Mouse (Mus musculus) heart, adult 9 months (tissue): ENCODE measurements around the gene Atad3a.

Experiments
- DNase-seq, 2 experiments: peaks; one replicate each; pipeline ENCODE4 v3.0.0; 2022; ENCODE audit warnings: low spot score in 2 of 2

The Atad3a gene

DNA sequence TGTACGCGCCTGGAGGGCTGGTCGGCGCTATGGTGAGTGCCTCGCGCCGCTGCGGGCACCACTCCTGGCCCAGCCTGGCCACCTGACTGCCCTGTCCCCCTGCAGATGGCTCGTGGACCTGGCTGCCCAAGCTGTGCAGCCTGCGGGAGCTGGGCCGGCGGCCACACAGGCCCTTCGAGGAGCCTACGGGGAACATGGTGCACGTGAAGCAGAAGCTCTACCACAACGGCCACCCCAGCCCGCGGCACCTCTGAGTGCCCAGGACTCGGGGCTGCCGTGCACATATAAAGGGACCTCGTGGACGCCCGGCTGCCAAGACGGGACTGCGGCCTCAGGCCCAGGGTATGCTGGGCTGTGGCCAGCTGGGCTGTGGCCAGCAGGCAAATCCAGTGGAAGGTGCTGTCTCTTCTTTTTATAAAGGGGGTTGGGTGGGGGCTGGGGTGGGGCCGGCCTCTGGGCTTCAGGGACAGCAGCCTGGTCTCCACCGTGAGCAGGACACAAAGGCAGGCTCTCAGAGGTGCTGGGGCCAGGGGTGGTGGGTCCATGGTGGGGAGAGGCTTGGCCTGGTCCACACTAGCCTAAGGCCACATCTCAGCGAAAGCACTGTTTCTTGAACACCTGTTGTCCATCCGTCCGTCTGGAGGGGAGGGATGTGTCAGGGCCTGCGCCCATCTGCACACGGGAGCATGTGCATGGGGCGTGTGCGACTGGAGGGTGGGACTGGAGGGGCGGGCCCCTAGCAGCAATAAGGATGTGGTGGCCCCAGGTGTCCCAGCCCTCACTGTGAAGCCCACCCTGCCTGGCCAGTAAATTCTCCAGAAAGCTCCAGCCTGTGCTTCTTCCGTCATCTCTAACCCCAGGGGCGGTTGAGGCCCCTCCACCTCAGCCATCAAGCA is 20.9 kb downstream of the Atad3a start:
- peak in 1 of 2 experiments; percentile 11 for DNase-seq

- DNase-seq = no peak
Observed at GRCm38 (mm10) chr4:155739152-155739551, 21.7 kb downstream of the Atad3a start.

DNA sequence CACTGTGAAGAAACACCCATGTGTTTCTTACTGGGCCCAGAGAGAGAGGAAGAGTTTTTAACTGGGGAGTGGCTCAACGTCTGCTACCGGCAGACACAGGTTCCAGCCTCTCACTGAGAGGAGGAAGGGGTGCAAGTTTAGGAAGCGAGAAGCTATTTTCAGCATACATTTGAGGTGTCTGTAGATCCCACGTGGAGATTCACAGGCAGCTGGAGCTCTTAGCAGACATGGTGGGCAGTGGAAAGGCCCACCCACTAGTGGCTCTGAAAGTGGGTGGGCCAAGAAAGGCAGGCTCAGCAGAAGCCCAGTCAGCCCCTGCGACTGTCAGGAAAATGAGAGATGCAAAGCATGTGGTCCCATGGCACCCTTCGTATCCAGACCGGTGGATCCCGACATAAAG is 22.6 kb downstream of the Atad3a start:
- DNase-seq = no peak

DNA sequence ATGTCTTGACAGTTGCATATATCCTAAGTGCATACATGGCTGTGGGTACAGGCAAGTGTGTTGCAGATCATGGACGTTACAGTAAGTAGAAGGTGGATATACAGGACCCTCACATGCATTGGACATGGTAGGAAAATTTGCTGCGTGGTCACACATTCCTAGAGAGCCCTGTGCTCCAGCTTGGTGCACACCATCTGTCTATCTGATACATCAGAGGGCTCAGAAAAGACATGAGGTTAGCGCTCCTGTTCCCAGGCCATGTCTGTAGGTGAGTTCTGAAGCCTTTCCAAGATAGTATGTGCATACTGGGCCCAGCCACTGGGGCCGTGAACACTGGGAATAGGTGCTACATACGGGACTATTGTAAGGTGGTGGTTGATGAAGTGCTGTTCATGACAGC is 24.5 kb downstream of the Atad3a start:
- no peak for DNase-seq

GRCm38 (mm10) chr4:155735788-155736187 is 25.1 kb downstream of the Atad3a start:
- no peak for DNase-seq

GRCm38 (mm10) chr4:155734951-155735702 is 25.8 kb downstream of the Atad3a start:
- peak; percentile 32 to 65 for DNase-seq

DNA sequence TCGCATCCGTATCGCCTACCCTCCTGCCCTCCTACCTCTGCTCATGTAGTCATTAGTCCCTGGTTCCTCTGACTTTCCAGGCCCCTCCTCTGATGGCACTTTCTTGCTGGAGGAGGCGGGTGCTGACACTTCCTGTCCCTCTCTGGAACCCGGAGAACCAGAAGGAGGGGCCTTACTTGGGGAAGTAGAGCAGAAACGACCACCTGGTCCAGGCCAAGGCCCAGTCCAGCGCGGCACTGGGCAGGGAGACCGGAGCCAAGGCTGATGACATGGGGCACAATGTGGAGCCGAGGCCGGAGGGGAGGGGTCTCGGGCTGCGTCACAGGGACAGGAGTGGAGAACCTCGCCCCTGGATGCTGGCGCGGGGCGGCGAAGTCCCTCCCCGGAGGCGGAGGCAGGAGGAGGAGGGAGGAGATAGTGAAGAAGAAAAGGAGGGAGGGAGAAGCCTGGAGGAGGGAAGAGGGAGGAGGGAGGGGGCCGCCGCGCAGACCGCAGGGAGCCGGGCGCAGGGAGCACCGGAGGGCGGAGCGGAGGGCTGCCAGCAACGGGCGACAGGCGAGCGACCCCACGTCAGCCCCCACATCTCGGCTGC is 26.4 kb downstream of the Atad3a start, which contains the start of gene Tmem240:
Gene Tmem240, plus strand, starts transcription at position 451 of the 592 bp plus-strand sequence.
- DNase-seq = peak; percentile 89 to 91

GRCm38 (mm10) chr4:155733267-155733666 is 27.6 kb downstream of the Atad3a start:
- DNase-seq = no peak

GRCm38 (mm10) chr4:155727993-155728392 is 32.9 kb downstream of the Atad3a start:
- no peak for DNase-seq

DNA sequence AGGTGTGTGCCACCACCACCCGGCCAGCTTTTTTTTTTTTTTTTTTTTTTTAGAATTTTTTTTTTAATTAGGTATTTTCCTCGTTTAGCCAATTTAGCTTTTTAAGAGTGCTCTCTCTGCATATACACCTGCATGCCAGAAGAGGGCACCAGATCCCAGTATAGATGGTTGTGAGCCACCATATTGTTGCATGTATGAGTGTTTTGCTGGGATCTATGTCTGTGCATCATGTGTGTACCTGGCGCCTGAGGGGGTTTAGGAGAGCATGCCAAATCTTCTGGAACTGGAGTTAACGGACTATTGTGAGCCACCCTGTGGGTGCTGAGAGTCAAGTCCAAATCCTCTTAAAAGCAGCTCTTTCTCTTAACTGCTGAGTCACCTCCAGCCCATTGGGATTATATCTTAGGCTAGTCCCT is 39.2 kb downstream of the Atad3a start:
- peak in 1 of 2 experiments; percentile 19 for DNase-seq

- peak in 1 of 2 experiments; percentile 26 for DNase-seq
Observed at GRCm38 (mm10) chr4:155710521-155711252, 50.2 kb downstream of the Atad3a start.

DNA sequence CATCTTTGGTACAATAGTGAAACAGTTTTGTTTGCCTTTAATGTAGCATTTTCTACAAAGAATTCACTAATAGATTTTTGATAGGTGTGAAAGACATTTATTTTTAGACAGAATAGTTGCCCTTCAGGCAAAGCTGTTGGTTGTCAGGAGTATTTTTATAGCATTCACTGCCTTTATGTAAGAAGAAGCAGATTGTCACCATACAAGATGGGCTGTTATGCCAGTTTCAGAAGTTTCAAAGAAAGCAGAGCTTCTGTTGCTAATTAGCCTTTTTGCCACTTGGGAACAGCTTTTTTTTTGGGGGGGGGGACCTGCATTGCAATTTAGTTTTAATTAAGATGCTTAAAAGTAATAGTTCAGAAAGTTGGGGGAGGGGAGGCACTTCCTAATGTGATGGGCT is 51.9 kb downstream of the Atad3a start:
- no peak for DNase-seq

DNA sequence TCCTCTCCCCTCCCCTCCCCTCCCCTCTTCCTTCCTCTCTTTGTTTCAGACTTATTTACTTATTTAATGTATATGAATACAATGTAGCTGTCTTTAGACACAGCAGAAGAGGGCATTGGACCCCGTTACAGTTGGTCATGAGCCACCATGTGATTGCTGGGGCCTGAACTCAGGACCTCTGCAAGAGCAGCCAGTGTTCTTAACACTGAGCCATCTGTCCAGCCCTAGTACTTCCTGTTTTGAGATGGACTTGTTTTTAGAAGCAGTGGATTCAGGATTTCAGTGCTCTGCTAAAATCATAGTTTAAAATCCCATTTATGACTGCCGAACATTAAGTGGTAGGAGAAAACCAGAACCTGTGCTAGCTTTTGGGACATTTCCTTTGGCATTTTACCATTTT is 52.3 kb downstream of the Atad3a start:
- DNase-seq = no peak

DNA sequence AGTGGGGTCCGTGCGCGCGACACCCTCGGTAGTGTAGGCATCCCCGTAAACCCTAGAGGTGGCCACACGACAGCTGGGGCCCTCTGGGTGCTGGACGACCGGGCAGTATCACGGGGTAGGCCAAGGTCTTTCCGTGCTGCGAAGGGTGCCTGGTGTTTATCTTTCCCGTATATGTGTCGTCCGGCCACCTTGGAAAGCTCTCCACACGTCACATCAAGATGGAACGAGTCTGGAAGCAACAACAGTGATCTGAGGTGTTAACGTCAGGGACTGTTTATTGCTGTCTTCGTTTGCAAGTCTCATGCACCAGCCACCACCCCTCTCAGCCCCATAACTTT is 55.3 kb downstream of the Atad3a start:
- DNase-seq = peak in 1 of 2 experiments; percentile 5

DNA sequence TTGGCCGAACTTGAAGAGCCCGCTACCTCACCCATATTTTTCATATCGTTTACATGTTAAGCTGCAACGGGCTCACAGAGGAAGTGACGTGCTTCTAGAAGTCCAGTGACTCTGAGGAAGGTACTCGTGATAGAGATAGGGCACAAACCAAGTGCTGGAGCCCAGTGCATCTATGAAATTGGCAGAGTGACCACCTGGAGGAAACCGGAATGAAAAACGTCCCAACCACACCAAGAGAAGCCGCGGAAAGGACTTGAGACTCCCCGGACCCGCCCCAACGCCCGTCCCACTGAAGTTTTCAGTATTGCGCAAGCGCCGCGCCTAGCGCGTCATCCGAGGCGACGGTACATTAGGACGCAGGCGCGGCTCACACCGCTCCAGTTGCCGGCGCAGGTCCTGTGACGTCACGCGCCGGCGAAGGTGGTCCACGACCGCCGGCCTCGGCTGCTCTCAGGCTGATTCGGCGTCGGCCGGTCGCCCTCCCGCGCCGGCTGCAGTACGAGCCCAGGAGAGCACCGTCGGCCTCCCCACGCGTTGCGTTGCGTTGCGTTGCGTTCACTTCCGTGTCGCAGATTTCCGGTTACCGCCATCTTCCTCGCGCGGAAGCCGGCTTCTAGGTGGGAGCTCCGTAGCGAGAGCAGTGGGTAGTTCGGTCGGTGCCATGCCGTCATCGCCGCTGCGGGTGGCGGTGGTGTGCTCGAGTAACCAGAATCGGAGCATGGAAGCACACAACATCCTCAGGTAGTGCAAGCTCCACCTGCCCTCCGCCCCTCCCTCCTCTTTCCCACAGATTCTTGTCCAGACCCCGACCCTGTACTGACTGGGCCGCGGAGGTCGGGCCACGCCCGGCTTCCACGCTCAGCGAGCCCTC is 55.9 kb downstream of the Atad3a start, which contains the start of gene Ssu72:
Gene Ssu72, plus strand, starts transcription at position 80 of the 871 bp plus-strand sequence.
- peak; percentile 93 to 96 for DNase-seq

DNA sequence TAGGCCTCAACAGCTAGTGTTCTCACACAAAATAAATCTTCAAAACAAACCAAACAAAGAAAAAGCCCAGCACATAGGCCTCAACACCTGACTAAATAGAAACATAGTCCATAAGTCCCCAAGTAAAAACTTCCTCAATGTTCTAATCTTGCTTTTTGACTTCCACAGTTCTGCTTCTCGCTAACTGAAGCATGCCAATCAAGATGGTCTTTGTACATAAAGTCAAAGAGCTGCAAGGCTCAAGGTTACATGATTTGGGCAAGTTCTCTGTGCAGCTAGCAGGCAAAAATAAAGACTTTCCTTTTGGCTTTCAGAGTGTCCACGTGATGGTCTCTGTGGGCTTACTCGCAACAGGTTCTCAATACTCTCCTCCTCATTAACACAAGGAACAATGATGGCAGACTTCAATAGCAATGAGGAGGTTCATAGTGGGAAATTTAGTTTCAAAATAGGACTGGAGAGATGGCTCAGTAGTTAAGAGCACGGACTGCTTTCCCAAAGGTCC is 57.4 kb downstream of the Atad3a start:
- DNase-seq = no peak

DNA sequence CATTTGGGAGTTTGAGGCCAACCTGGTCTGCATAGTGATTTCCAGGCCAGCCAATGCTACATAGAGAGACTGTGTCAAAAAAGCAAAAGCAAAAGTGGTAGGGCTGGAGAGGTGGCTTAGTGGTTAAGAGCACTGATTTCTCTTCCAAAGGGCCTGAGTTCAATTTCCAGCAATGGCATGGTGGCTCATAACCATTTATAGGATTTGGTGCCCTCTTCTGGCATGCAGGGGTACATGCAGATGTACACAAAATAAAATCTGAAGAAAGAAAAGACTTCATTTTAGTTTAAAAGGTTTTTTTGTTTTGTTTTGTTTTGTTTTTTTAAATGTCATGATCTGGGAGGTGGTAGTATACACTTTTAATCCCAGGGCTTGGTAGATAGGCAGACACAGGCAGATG is 60.5 kb downstream of the Atad3a start:
- DNase-seq = no peak

DNA sequence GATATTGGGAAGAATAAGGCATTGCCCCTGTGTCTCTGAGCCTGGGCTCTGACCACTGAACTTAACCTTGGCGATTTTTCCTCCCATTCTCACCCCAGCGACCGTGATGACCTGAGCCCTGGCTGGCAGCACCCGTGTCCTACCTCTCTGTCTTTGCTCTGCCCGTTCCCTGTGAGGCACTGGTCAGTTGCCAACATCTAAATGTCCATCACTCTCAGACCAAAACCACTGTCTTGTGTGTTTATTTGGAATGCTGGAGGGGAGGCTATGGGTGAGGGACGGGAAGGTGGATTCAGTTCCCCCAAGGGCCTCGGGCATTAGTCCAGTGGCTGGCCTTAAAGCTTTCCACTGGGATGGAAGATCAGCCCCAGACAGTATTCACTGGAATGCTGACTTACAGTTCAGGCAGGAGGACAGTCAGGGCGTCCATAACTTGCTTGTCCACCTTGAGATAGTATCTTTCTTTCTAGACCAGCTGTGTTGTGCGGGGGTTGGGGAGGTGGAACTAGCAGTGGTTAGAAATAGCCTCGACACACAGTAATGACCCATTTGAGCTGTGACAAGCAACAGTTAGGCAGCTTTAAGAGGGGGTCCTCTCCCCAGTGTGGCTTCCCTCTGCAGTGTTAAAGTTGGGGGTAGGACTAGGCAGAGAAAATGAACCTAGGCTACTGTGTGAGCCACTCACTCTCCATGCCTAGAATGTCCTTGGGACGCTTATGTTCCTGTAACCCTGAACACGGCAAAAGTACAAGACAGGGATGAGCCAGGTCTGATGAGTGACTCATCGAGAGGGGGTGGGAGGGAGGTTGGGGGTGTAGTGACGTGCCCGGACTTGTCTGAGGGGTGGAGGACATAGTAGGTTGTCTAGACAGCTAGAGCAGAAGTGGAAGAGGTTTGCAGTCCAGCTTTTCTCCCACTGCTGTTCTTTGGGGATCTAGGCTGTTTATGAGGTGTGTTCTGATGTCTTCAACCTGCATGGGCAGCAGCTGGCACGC is 64.3 kb downstream of the Atad3a start:
- no peak for DNase-seq

- no peak for DNase-seq
Observed at GRCm38 (mm10) chr4:155695531-155696062, 65.3 kb downstream of the Atad3a start.
